Mouse (Mus musculus) brain, adult 2 months (tissue): Measurements from ENCODE around the gene Mnat1.

ENCODE experiments used
- DNase-seq: peaks from one replicate; pipeline ENCODE4 v3.0.0; 2011; ENCODE audit warnings: low read depth, low spot score

Mnat1 gene

GRCm38 (mm10) chr12:73307750-73308149 lies 184.2 kb downstream of the Mnat1 start:
- no peak for DNase-seq

DNA sequence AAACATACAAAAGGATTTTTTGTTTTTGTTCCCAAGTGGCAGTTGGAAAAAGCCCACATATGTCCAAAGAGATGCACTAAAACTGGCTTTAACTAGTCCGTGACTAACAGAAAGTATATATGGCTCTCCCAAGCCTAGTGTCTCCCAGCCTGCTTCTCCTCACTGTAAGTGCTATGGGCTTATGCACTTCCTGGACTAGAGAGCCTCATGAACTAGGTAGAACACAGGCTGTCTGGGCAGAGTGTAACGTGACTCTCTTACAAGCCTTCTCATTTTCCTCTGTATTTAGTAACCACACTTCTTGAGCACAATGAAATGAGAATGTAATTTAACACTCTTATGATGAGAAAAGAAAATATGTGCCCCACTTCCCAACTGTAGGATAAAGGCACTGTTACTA lies 185.2 kb downstream of the Mnat1 start:
- DNase-seq, result peak; percentile 6

GRCm38 (mm10) chr12:73317706-73318686 lies 194.5 kb downstream of the Mnat1 start:
- no peak for DNase-seq
